ENCODE assay signal across 8 mouse cellular contexts in genomic region chrX:43428855-43429263, GRCm38 (mm10). TPM values are rescaled to one million over a fixed set of nuclear protein-coding genes. Genes with fewer than 3 reads are reported as not detected.
A peak's percentile ranks its signal among the peaks of the same experiment; 100 is the strongest.
DNase-seq lines count a peak whose midpoint lies in the region; ATAC-seq and TF ChIP-seq lines count a peak whose summit lies in the region.

TSS of gene Tenm1 (minus strand) at chrX:43429126.

- no peaks in the 10 kb centered on the region for H3K4me1 ChIP-seq in lung, embryonic 14.5 days (ENCODE audit: insufficient read depth)
- H3K4me1 ChIP-seq in hindbrain, embryonic 15.5 days (replicated peaks): no peaks in the 10 kb centered on the region
- H3K4me1 ChIP-seq in liver, embryonic 12.5 days: no peaks in the 10 kb centered on the region
- H3K4me1 ChIP-seq in small intestine, adult 2 months (ENCODE audit: control insufficient read depth, insufficient read depth, insufficient read length, low read length): no peaks in the 10 kb centered on the region

- H3K27ac ChIP-seq in lung, embryonic 14.5 days (ENCODE audit: low read depth): no peak within 1 kb of the TSS
- H3K27ac ChIP-seq in hindbrain, embryonic 15.5 days (replicated peaks): peak within 1 kb of the TSS; percentile 85
- H3K27ac ChIP-seq in liver, embryonic 12.5 days: no peak within 1 kb of the TSS
- H3K27ac ChIP-seq in small intestine, adult 2 months (ENCODE audit: insufficient read depth, low read depth, low read length): no peak within 1 kb of the TSS

- WGBS in lung, embryonic 14.5 days: 11% methylated on average over 22 of the region's 22 CpGs
- WGBS in hindbrain, embryonic 15.5 days: 15% methylated on average over 18 of the region's 22 CpGs
- WGBS in liver, embryonic 12.5 days (ENCODE audit: insufficient replicate concordance): 22% methylated on average over 20 of the region's 22 CpGs
- 7% methylated on average over 22 of the region's 22 CpGs for WGBS in small intestine, adult 2 months

- H3K9me3 ChIP-seq in lung, embryonic 14.5 days (ENCODE audit: low read depth, low read length): no peaks in the 10 kb centered on the region
- no peaks in the 10 kb centered on the region for H3K9me3 ChIP-seq in hindbrain, embryonic 15.5 days
- H3K9me3 ChIP-seq in liver, embryonic 12.5 days (replicated peaks): no peaks in the 10 kb centered on the region

- no peak within 1 kb of the TSS for H3K9ac ChIP-seq in lung, embryonic 14.5 days
- peak within 1 kb of the TSS; percentile 53 for H3K9ac ChIP-seq in hindbrain, embryonic 15.5 days
- no peak within 1 kb of the TSS for H3K9ac ChIP-seq in liver, embryonic 12.5 days

- no peaks in the 10 kb centered on the region for H3K36me3 ChIP-seq in lung, embryonic 14.5 days (ENCODE audit: insufficient read depth)
- no peaks in the 10 kb centered on the region for H3K36me3 ChIP-seq in hindbrain, embryonic 15.5 days
- no peaks in the 10 kb centered on the region for H3K36me3 ChIP-seq in liver, embryonic 12.5 days
- H3K36me3 ChIP-seq in small intestine, adult 2 months (ENCODE audit: control insufficient read depth, insufficient read depth, low read length): no peaks in the 10 kb centered on the region

- peak within 1 kb of the TSS; percentile 59 for H3K4me2 ChIP-seq in lung, embryonic 14.5 days
- H3K4me2 ChIP-seq in hindbrain, embryonic 15.5 days: peak within 1 kb of the TSS; percentile 69
- peak within 1 kb of the TSS; percentile 36 for H3K4me2 ChIP-seq in liver, embryonic 12.5 days

- TF ChIP-seq POLR2A in small intestine, adult 2 months (IDR thresholded peaks at IDR 0.05; ENCODE audit: low read depth, low read length): no peak

- H3K4me3 ChIP-seq in lung, embryonic 14.5 days (ENCODE audit: low read depth, low read length): peak within 1 kb of the TSS; percentile 26
- peak within 1 kb of the TSS; percentile 50 for H3K4me3 ChIP-seq in hindbrain, embryonic 15.5 days
- no peak within 1 kb of the TSS for H3K4me3 ChIP-seq in liver, embryonic 12.5 days
- H3K4me3 ChIP-seq in small intestine, adult 2 months (ENCODE audit: low read depth, low read length): peak within 1 kb of the TSS; percentile 26

- peak; percentile 38 for DNase-seq in lung, embryonic 14.5 days
- no peak for DNase-seq in lung, postnatal 10 days
- DNase-seq in embryo, embryonic 9.5 days (ENCODE audit: extremely low spot score): peak; percentile 24

- no peak for TF ChIP-seq CTCF in lung, embryonic 14.5 days (IDR thresholded peaks at IDR 0.05; ENCODE audit: low read depth)
- no peak for TF ChIP-seq CTCF in small intestine, adult 2 months (IDR thresholded peaks at IDR 0.05; ENCODE audit: extremely low read depth, insufficient read length, insufficient replicate concordance, low read depth, low read length)

- peaks cover 11% of the 10 kb centered on the region for H3K27me3 ChIP-seq in lung, embryonic 14.5 days (ENCODE audit: insufficient read depth, low read length)
- no peaks in the 10 kb centered on the region for H3K27me3 ChIP-seq in hindbrain, embryonic 15.5 days
- H3K27me3 ChIP-seq in liver, embryonic 12.5 days (replicated peaks): peaks cover 33% of the 10 kb centered on the region
- no peaks in the 10 kb centered on the region; the same call in 1 of the 2 replicates for H3K27me3 ChIP-seq in small intestine, adult 2 months (ENCODE audit: control insufficient read depth, insufficient read depth, low read length)

- ATAC-seq in lung, embryonic 14.5 days (ENCODE audit: insufficient read depth): peak; percentile 62; the same call in 1 of the 2 replicates
- ATAC-seq in hindbrain, embryonic 15.5 days (ENCODE audit: low FRiP score, low read depth): peak; percentile 80
- ATAC-seq in liver, embryonic 12.5 days: no peak
- no peak for ATAC-seq in megakaryocyte-erythroid progenitor cell, adult 5-6 weeks (replicated peaks; ENCODE audit: low FRiP score, low TSS enrichment, poor library complexity, severe bottlenecking)
- ATAC-seq in monocyte, adult 5-6 weeks (replicated peaks; ENCODE audit: insufficient number of reproducible peaks, low FRiP score, low TSS enrichment, poor library complexity, severe bottlenecking): no peak

RNA-seq across cellular contexts. Expression of gene Tenm1, which starts in this region (rescaled TPM):
- 0.11 and 0.41 TPM in 2 replicates for polyA plus RNA-seq in lung, embryonic 14.5 days (2014; fragmentation: Nextera tagmentation; extraction: Ambion mirVana)
- polyA plus RNA-seq in hindbrain, embryonic 15.5 days (2015; fragmentation: Nextera tagmentation; extraction: Ambion mirVana): 29.5 and 32.6 TPM in 2 replicates
- polyA plus RNA-seq in liver, embryonic 12.5 days (2016; fragmentation: Nextera tagmentation; extraction: Ambion mirVana): 0.05 TPM in 1 of 2 replicates, not detected in the other
- polyA plus RNA-seq in small intestine, adult 2 months (2012; rRNA removed): 0.04 and 0.30 TPM in 2 replicates
- not detected in 2 replicates for total RNA-seq in megakaryocyte-erythroid progenitor cell, adult 5-6 weeks (2014; fragmentation: Nextera tagmentation)
- not detected in 2 replicates for total RNA-seq in megakaryocyte-erythroid progenitor cell, adult 5-6 weeks (2017)
- total RNA-seq in monocyte, adult 5-6 weeks (2017): not detected in 3 replicates

Comparison
In these comparisons a context has a peak if more than half of its experiments do, and no peak if none do; other contexts are left out.
1. RNA of gene Tenm1 (polyA plus RNA-seq): 29.5 to 32.6 TPM in hindbrain, embryonic 15.5 days; 0.11 to 0.41 TPM in lung, embryonic 14.5 days, 0.04 to 0.30 TPM in small intestine, adult 2 months and 0.05 TPM in liver, embryonic 12.5 days; every median in the first group is over 10 times any median in the second.
2. Peak in DNase-seq, ATAC-seq, H3K4me3 ChIP-seq and H3K4me2 ChIP-seq in lung, embryonic 14.5 days; RNA of the gene not detected or under 1 TPM.
3. Peak in every context shown above with its lines, with median percentiles within 50 percentile points of each other: H3K4me2 ChIP-seq.